ENCODE assay signal across 11 mouse cellular contexts in the genomic region with DNA sequence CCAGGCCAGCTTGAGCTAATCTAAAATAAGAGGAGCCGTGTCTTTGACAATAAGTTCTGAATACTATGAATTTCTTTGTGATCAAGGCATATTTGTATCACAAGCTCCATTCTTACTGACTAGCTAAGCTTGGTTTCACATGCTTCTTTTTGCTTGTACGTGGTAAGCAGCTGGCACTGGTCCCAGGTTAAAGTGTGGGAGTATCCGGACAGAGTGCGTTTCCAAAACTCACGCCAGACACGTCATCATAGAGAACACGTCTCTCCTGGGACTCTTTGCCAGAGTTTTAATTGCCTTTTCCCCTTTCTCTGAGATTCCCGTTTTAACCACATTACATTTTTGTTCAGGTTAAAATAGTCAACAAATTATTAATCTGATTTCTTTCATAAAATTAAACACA. TPM values are rescaled to one million over a fixed set of nuclear protein-coding genes. Genes with fewer than 3 reads are reported as not detected.
DNase-seq lines count a peak whose midpoint lies in the region; ATAC-seq and TF ChIP-seq lines count a peak whose summit lies in the region.
"Had no signal": no experiment of that assay in that cellular context is flagged by ENCODE, and none has a peak within 500 bp of the region (broad histone marks: within the 10 kb centered on the region; RNA-seq: fewer than 3 reads in every experiment).

No protein-coding gene starts in this region.

- DNase-seq in heart, adult 2 months = peak; percentile 78
- peak; percentile 16 for DNase-seq in brain, embryonic 14.5 days (ENCODE audit: low read depth)
- DNase-seq in kidney, adult 8-10 months = peak; percentile 15 to 47
- DNase-seq in ovary, postnatal 10 days (ENCODE audit: low spot score) = peak; percentile 31
- DNase-seq in thymus, postnatal 0 days (ENCODE audit: low spot score) = no peak
- no peak for DNase-seq in liver, embryonic 11.5 days (ENCODE audit: low spot score)

- no peaks in the 10 kb centered on the region for H3K9me3 ChIP-seq in heart, embryonic 11.5 days (replicated peaks; ENCODE audit: control insufficient read depth, low read length)
- H3K9me3 ChIP-seq in liver, embryonic 11.5 days (ENCODE audit: control insufficient read depth, low read length) = no peaks in the 10 kb centered on the region
- H3K9me3 ChIP-seq: forebrain, embryonic 10.5 days; liver, embryonic 15.5 days had no signal

- H3K27ac ChIP-seq in heart, adult 2 months = peak overlapping the region; percentile 21; the same call in 1 of the 2 replicates
- H3K27ac ChIP-seq in heart, embryonic 11.5 days (ENCODE audit: low read depth, low read length) = no peak overlapping the region
- H3K27ac ChIP-seq in liver, embryonic 11.5 days (ENCODE audit: low read depth, low read length) = no peak overlapping the region
- H3K27ac ChIP-seq: forebrain, embryonic 10.5 days; liver, embryonic 15.5 days had no signal

- TF ChIP-seq EP300 in heart, adult 2 months (IDR thresholded peaks at IDR 0.05; ENCODE audit: insufficient read depth, low read depth, low read length) = 0 out of 2 replicates have a peak, but pooled peaks have one; percentile 12

- no peak overlapping the region for H3K4me2 ChIP-seq in heart, embryonic 11.5 days
- no peak overlapping the region for H3K4me2 ChIP-seq in liver, embryonic 11.5 days
- H3K4me2 ChIP-seq: liver, embryonic 15.5 days had no signal

- TF ChIP-seq CTCF in heart, adult 2 months (IDR thresholded peaks at IDR 0.05) = no peak
- no peak for TF ChIP-seq CTCF in brain, embryonic 14.5 days (IDR thresholded peaks at IDR 0.05; ENCODE audit: borderline replicate concordance, extremely low read depth, insufficient read depth, insufficient read length)

- no peaks in the 10 kb centered on the region for H3K79me2 ChIP-seq in heart, adult 2 months (replicated peaks; ENCODE audit: control insufficient read depth, insufficient read depth, low read length)

- H3K4me3 ChIP-seq in heart, adult 2 months = no peak overlapping the region
- H3K4me3 ChIP-seq in heart, embryonic 11.5 days (ENCODE audit: low read depth, low read length) = no peak overlapping the region
- H3K4me3 ChIP-seq in liver, embryonic 11.5 days (ENCODE audit: low read depth, low read length) = no peak overlapping the region
- H3K4me3 ChIP-seq: forebrain, embryonic 10.5 days; liver, embryonic 15.5 days had no signal

- H3K36me3 ChIP-seq in heart, adult 2 months (ENCODE audit: control insufficient read depth, insufficient read depth, low read length) = peaks cover 2% of the 10 kb centered on the region; the same call in 1 of the 2 replicates
- no peaks in the 10 kb centered on the region for H3K36me3 ChIP-seq in heart, embryonic 11.5 days (ENCODE audit: control insufficient read depth, insufficient read depth, low read length)
- H3K36me3 ChIP-seq in liver, embryonic 11.5 days (ENCODE audit: control insufficient read depth, insufficient read depth, low read length) = no peaks in the 10 kb centered on the region
- H3K36me3 ChIP-seq: forebrain, embryonic 10.5 days; liver, embryonic 15.5 days had no signal

- no peaks in the 10 kb centered on the region; the same call in 1 of the 2 replicates for H3K4me1 ChIP-seq in heart, adult 2 months (ENCODE audit: control insufficient read depth, insufficient read depth, low read length)
- no peaks in the 10 kb centered on the region for H3K4me1 ChIP-seq in heart, embryonic 11.5 days (ENCODE audit: control insufficient read depth, insufficient read depth, low read length)
- no peaks in the 10 kb centered on the region for H3K4me1 ChIP-seq in liver, embryonic 11.5 days (replicated peaks; ENCODE audit: control insufficient read depth, insufficient read depth, low read length)
- H3K4me1 ChIP-seq: forebrain, embryonic 10.5 days; liver, embryonic 15.5 days had no signal

- no peak overlapping the region for H3K9ac ChIP-seq in heart, adult 2 months (ENCODE audit: low read depth, low read length)
- H3K9ac ChIP-seq in heart, embryonic 11.5 days (ENCODE audit: low read depth, low read length) = no peak overlapping the region
- no peak overlapping the region for H3K9ac ChIP-seq in liver, embryonic 11.5 days (ENCODE audit: low read depth, low read length)
- H3K9ac ChIP-seq: liver, embryonic 15.5 days had no signal

- ATAC-seq in heart, embryonic 11.5 days (replicated peaks; ENCODE audit: insufficient number of reproducible peaks, low FRiP score, low TSS enrichment) = no peak
- ATAC-seq in liver, embryonic 11.5 days (replicated peaks; ENCODE audit: low FRiP score) = no peak
- ATAC-seq in granulocyte monocyte progenitor cell, adult 5-6 weeks (replicated peaks; ENCODE audit: poor library complexity, severe bottlenecking) = no peak
- ATAC-seq: intestine, embryonic 16.5 days had no signal

- no peaks in the 10 kb centered on the region for H3K27me3 ChIP-seq in heart, adult 2 months (ENCODE audit: control insufficient read depth, insufficient read depth, low read length)
- no peaks in the 10 kb centered on the region for H3K27me3 ChIP-seq in heart, embryonic 11.5 days (ENCODE audit: control insufficient read depth, insufficient read depth, low read length)
- H3K27me3 ChIP-seq in liver, embryonic 11.5 days (replicated peaks; ENCODE audit: control insufficient read depth, insufficient read depth, low read length) = no peaks in the 10 kb centered on the region
- H3K27me3 ChIP-seq: liver, embryonic 15.5 days had no signal

- intact Hi-C loops in heart, adult 2 months (cut with DNase I) = no loop called here

- 10% methylated on average over 8 of the region's 8 CpGs for WGBS in heart, adult 2 months
- 66% methylated on average over 8 of the region's 8 CpGs for WGBS in heart, embryonic 11.5 days (ENCODE audit: insufficient replicate concordance)
- 77% methylated on average over 8 of the region's 8 CpGs for WGBS in liver, embryonic 11.5 days

- TF ChIP-seq POLR2A in heart, adult 2 months (IDR thresholded peaks at IDR 0.05; ENCODE audit: insufficient read depth, low read depth, low read length) = no peak
- no peak for TF ChIP-seq POLR2A in brain, embryonic 14.5 days (IDR thresholded peaks at IDR 0.05; ENCODE audit: borderline replicate concordance, extremely low read depth, insufficient read depth, insufficient read length, poor library complexity, severe bottlenecking)

RNA-seq across cellular contexts. Expression of a gene that starts 27.7 kb away (rescaled TPM):
- under 1 TPM in 1 of 2 experiments, not detected in 1; 0.34 TPM for total RNA-seq in heart, adult 2 months (2021)
- polyA plus RNA-seq in heart, adult 2 months (2012; rRNA removed) = 0.14 TPM in 1 of 2 replicates, not detected in the other
- polyA plus RNA-seq in heart, embryonic 11.5 days (2014; fragmentation: Nextera tagmentation; extraction: Ambion mirVana) = 0.93 and 1.2 TPM in 2 replicates
- polyA plus RNA-seq in brain, embryonic 14.5 days (2012; rRNA removed) = 15.5 and 20.4 TPM in 2 replicates
- polyA plus RNA-seq in thymus, postnatal 0 days (2015; fragmentation: Nextera tagmentation; extraction: Ambion mirVana) = 0.23 and 0.50 TPM in 2 replicates
- polyA plus RNA-seq in liver, embryonic 11.5 days (2014; fragmentation: Nextera tagmentation; extraction: Ambion mirVana) = 0.88 and 1.5 TPM in 2 replicates
- total RNA-seq in granulocyte monocyte progenitor cell, adult 5-6 weeks (2014; fragmentation: Nextera tagmentation) = not detected in 2 replicates
- not detected in 2 replicates for total RNA-seq in granulocyte monocyte progenitor cell, adult 5-6 weeks (2017)
- polyA plus RNA-seq: liver, embryonic 15.5 days had no signal

RNA-seq across cellular contexts. Expression of a gene that starts 46.2 kb away (rescaled TPM):
- 1 to 10 TPM; 4.3 to 4.5 TPM for total RNA-seq in heart, adult 2 months (2021)
- polyA plus RNA-seq in heart, adult 2 months (2012; rRNA removed) = 1.1 TPM in 2 replicates
- 5.7 and 5.8 TPM in 2 replicates for polyA plus RNA-seq in heart, embryonic 11.5 days (2014; fragmentation: Nextera tagmentation; extraction: Ambion mirVana)
- 2.9 and 3.4 TPM in 2 replicates for polyA plus RNA-seq in brain, embryonic 14.5 days (2012; rRNA removed)
- 4.6 and 5.2 TPM in 2 replicates for polyA plus RNA-seq in thymus, postnatal 0 days (2015; fragmentation: Nextera tagmentation; extraction: Ambion mirVana)
- polyA plus RNA-seq in liver, embryonic 11.5 days (2014; fragmentation: Nextera tagmentation; extraction: Ambion mirVana) = 5.1 and 5.8 TPM in 2 replicates
- 4.3 and 4.5 TPM in 2 replicates for total RNA-seq in granulocyte monocyte progenitor cell, adult 5-6 weeks (2014; fragmentation: Nextera tagmentation)
- total RNA-seq in granulocyte monocyte progenitor cell, adult 5-6 weeks (2017) = 3.5 and 4.5 TPM in 2 replicates

RNA-seq across cellular contexts. Expression of a gene that starts 46.5 kb away (rescaled TPM):
- not detected for total RNA-seq in heart, adult 2 months (2021)
- polyA plus RNA-seq in heart, adult 2 months (2012; rRNA removed) = not detected in 2 replicates
- polyA plus RNA-seq in heart, embryonic 11.5 days (2014; fragmentation: Nextera tagmentation; extraction: Ambion mirVana) = 0.47 TPM in 1 of 2 replicates, not detected in the other
- 13.2 and 22.9 TPM in 2 replicates for polyA plus RNA-seq in brain, embryonic 14.5 days (2012; rRNA removed)
- not detected in 2 replicates for polyA plus RNA-seq in thymus, postnatal 0 days (2015; fragmentation: Nextera tagmentation; extraction: Ambion mirVana)
- polyA plus RNA-seq in liver, embryonic 11.5 days (2014; fragmentation: Nextera tagmentation; extraction: Ambion mirVana) = 0.08 TPM in 1 of 2 replicates, not detected in the other
- total RNA-seq in granulocyte monocyte progenitor cell, adult 5-6 weeks (2014; fragmentation: Nextera tagmentation) = not detected in 2 replicates
- total RNA-seq in granulocyte monocyte progenitor cell, adult 5-6 weeks (2017) = not detected in 2 replicates
- polyA plus RNA-seq: intestine, embryonic 16.5 days; liver, embryonic 15.5 days had no signal

Comparison
In these comparisons a context has a peak if more than half of its experiments do, and no peak if none do; other contexts are left out.
1. DNase-seq: peak in heart, adult 2 months (2 of 2), brain, embryonic 14.5 days (single experiment), kidney, adult 8-10 months (2 of 2) and ovary, postnatal 10 days (single experiment); none in thymus, postnatal 0 days (single experiment) and liver, embryonic 11.5 days (single experiment).